Mouse (Mus musculus): Measurements from ENCODE around the gene Pik3r5.

GRCm38 (mm10) chr11:68504913-68505312 lies 73.0 kb downstream of the Pik3r5 start:
- no peak for TF ChIP-seq CTCF (IDR thresholded peaks at IDR 0.05; ENCODE audit: extremely low read depth, insufficient read depth, insufficient read length, insufficient replicate concordance)
- no peak for TF ChIP-seq POLR2A (IDR thresholded peaks at IDR 0.05; ENCODE audit: low read depth, low read length)
